ENCODE assay signal across 8 mouse cellular contexts in genomic region chr5:9160831-9161455, GRCm38 (mm10). TPM values are rescaled to one million over a fixed set of nuclear protein-coding genes. Genes with fewer than 3 reads are reported as not detected.
DNase-seq lines count a peak whose midpoint lies in the region; ATAC-seq lines count a peak whose summit lies in the region.

No protein-coding gene starts in this region.

- DNase-seq in right cerebral cortex, adult 2 months (ENCODE audit: low spot score in 2 of 2), result peak; percentile 16 to 20
- DNase-seq in right cerebral cortex, postnatal 25 days, result no peak
- DNase-seq in adrenal gland, postnatal 14 days, result peak; percentile 72
- DNase-seq in midbrain, embryonic 10.5 days (ENCODE audit: low spot score), result peak; percentile 78
- peak; percentile 64 for DNase-seq in testis, postnatal 14 days (ENCODE audit: low spot score)

- H3K4me1 ChIP-seq in forebrain, embryonic 13.5 days, result peaks cover 27% of the 10 kb centered on the region
- peaks cover 16% of the 10 kb centered on the region for H3K4me1 ChIP-seq in hindbrain, embryonic 16.5 days (ENCODE audit: control insufficient read depth, insufficient read depth, low read depth, low read length)
- peaks cover 17% of the 10 kb centered on the region for H3K4me1 ChIP-seq in limb, embryonic 13.5 days
- H3K4me1 ChIP-seq in midbrain, embryonic 10.5 days, result peaks cover 19% of the 10 kb centered on the region

- peak overlapping the region; percentile 100 for H3K27ac ChIP-seq in forebrain, embryonic 13.5 days
- H3K27ac ChIP-seq in hindbrain, embryonic 16.5 days (ENCODE audit: low read depth, low read length), result peak overlapping the region; percentile 99
- peak overlapping the region; percentile 100 for H3K27ac ChIP-seq in limb, embryonic 13.5 days
- H3K27ac ChIP-seq in midbrain, embryonic 10.5 days (replicated peaks), result peak overlapping the region; percentile 99

- ATAC-seq in forebrain, embryonic 13.5 days, result peak; percentile 72
- ATAC-seq in hindbrain, embryonic 16.5 days, result peak; percentile 79
- ATAC-seq in limb, embryonic 13.5 days (ENCODE audit: low FRiP score, low read depth), result peak; percentile 79

- peak overlapping the region; percentile 90 for H3K4me3 ChIP-seq in forebrain, embryonic 13.5 days
- peak overlapping the region; percentile 96 for H3K4me3 ChIP-seq in hindbrain, embryonic 16.5 days (ENCODE audit: low read length)
- H3K4me3 ChIP-seq in limb, embryonic 13.5 days, result peak overlapping the region; percentile 88
- H3K4me3 ChIP-seq in midbrain, embryonic 10.5 days, result peak overlapping the region; percentile 96

- WGBS in forebrain, embryonic 13.5 days, result under 1% methylated on average over 54 of the region's 55 CpGs
- 0% methylated on average over 35 of the region's 55 CpGs for WGBS in hindbrain, embryonic 16.5 days
- under 1% methylated on average over 49 of the region's 55 CpGs for WGBS in limb, embryonic 13.5 days
- WGBS in midbrain, embryonic 10.5 days, result under 1% methylated on average over 55 of the region's 55 CpGs

- H3K27me3 ChIP-seq in forebrain, embryonic 13.5 days, result no peaks in the 10 kb centered on the region
- H3K27me3 ChIP-seq in hindbrain, embryonic 16.5 days (replicated peaks; ENCODE audit: control insufficient read depth, insufficient read depth, low read length), result no peaks in the 10 kb centered on the region
- H3K27me3 ChIP-seq in limb, embryonic 13.5 days, result no peaks in the 10 kb centered on the region
- H3K27me3 ChIP-seq in midbrain, embryonic 10.5 days (ENCODE audit: low read depth, poor library complexity, severe bottlenecking), result no peaks in the 10 kb centered on the region

- H3K9ac ChIP-seq in forebrain, embryonic 13.5 days, result peak overlapping the region; percentile 95
- H3K9ac ChIP-seq in hindbrain, embryonic 16.5 days (ENCODE audit: low read depth, low read length), result peak overlapping the region; percentile 100
- peak overlapping the region; percentile 96 for H3K9ac ChIP-seq in limb, embryonic 13.5 days

- peaks cover 4% of the 10 kb centered on the region; the same call in 1 of the 2 replicates for H3K36me3 ChIP-seq in forebrain, embryonic 13.5 days (ENCODE audit: poor library complexity, severe bottlenecking)
- no peaks in the 10 kb centered on the region for H3K36me3 ChIP-seq in hindbrain, embryonic 16.5 days (ENCODE audit: control insufficient read depth, insufficient read depth, low read length)
- peaks cover 8% of the 10 kb centered on the region for H3K36me3 ChIP-seq in limb, embryonic 13.5 days
- peaks cover 14% of the 10 kb centered on the region for H3K36me3 ChIP-seq in midbrain, embryonic 10.5 days

- no peaks in the 10 kb centered on the region for H3K9me3 ChIP-seq in forebrain, embryonic 13.5 days (replicated peaks)
- H3K9me3 ChIP-seq in hindbrain, embryonic 16.5 days (ENCODE audit: control insufficient read depth, low read length), result no peaks in the 10 kb centered on the region
- H3K9me3 ChIP-seq in limb, embryonic 13.5 days, result no peaks in the 10 kb centered on the region
- no peaks in the 10 kb centered on the region for H3K9me3 ChIP-seq in midbrain, embryonic 10.5 days (replicated peaks)

- peak overlapping the region; percentile 66 for H3K4me2 ChIP-seq in forebrain, embryonic 13.5 days
- H3K4me2 ChIP-seq in hindbrain, embryonic 16.5 days (ENCODE audit: low read length), result peak overlapping the region; percentile 78
- H3K4me2 ChIP-seq in limb, embryonic 13.5 days (replicated peaks), result peak overlapping the region; percentile 68

RNA-seq across cellular contexts. Expression of gene Dmtf1, which starts 0.6 kb away (rescaled TPM):
- 28.2 and 28.3 TPM in 2 replicates for total RNA-seq in adrenal gland, postnatal 14 days (2021)
- polyA plus RNA-seq in forebrain, embryonic 13.5 days (2015; fragmentation: Nextera tagmentation; extraction: Ambion mirVana), result 63.1 and 68.0 TPM in 2 replicates
- 51.2 and 55.5 TPM in 2 replicates for polyA plus RNA-seq in hindbrain, embryonic 16.5 days (2015; fragmentation: Nextera tagmentation; extraction: Ambion mirVana)
- 58.9 and 64.8 TPM in 2 replicates for polyA plus RNA-seq in limb, embryonic 13.5 days (2015; fragmentation: Nextera tagmentation; extraction: Ambion mirVana)
- polyA plus RNA-seq in midbrain, embryonic 10.5 days (2016; fragmentation: Nextera tagmentation; extraction: Ambion mirVana), result 58.2 and 60.1 TPM in 2 replicates
